Mouse (Mus musculus): ENCODE measurements around the gene Gm49318. TPM values are rescaled to one million over a fixed set of nuclear protein-coding genes. Genes with fewer than 3 reads are reported as not detected.

Gene Gm49318
- polyA plus RNA-seq, 1 experiment from 2014 or later: not detected

- H3K9ac ChIP-seq: no peak overlapping the region
- no peaks in the 10 kb centered on the region for H3K9me3 ChIP-seq (replicated peaks)
- H3K4me1 ChIP-seq (replicated peaks): peaks cover 25% of the 10 kb centered on the region
- ATAC-seq (ENCODE audit: insufficient read depth): no peak
- no peaks in the 10 kb centered on the region for H3K27me3 ChIP-seq
- H3K36me3 ChIP-seq (replicated peaks): peaks cover 50% of the 10 kb centered on the region
- 83% methylated on average over 5 of the region's 5 CpGs for WGBS (ENCODE audit: insufficient replicate concordance)
- no peak overlapping the region for H3K27ac ChIP-seq (replicated peaks)
- H3K4me2 ChIP-seq: no peak overlapping the region
- no peak overlapping the region for H3K4me3 ChIP-seq (replicated peaks)
Measured at GRCm38 (mm10) chr9:22067195-22067594, 3.9 kb downstream of the Gm49318 start.

DNA sequence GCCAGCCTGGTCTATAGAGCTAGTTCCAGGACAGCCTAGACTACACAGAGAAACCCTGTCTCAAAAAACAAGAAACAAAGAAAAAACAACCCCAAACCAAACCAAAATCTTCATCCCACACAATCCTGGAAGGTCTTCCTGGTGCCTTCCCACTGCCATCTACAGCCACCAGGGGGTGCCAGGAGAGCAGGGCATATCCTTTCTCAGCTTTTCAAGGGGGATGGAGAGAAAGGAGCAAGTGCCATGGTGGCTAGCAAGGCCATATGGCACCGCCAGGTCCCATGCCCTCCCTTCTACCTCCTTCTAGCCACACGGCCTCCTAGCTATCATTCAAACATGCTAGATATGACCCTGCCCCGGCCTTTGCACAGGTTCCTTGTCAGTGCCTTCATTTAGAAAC lies 4.6 kb downstream of the Gm49318 start:
- H3K27ac ChIP-seq (replicated peaks): no peak overlapping the region
- H3K4me1 ChIP-seq (replicated peaks): peaks cover 18% of the 10 kb centered on the region
- peaks cover 56% of the 10 kb centered on the region for H3K36me3 ChIP-seq (replicated peaks)
- no peak overlapping the region for H3K4me3 ChIP-seq (replicated peaks)
- no peak overlapping the region for H3K9ac ChIP-seq
- no peaks in the 10 kb centered on the region for H3K27me3 ChIP-seq
- WGBS (ENCODE audit: insufficient replicate concordance): 56% methylated on average over 3 of the region's 3 CpGs
- no peaks in the 10 kb centered on the region for H3K9me3 ChIP-seq (replicated peaks)
- no peak overlapping the region for H3K4me2 ChIP-seq
- ATAC-seq (ENCODE audit: insufficient read depth): no peak

- Histone ChIP-seq H3K4me3 (replicated peaks) (no peak overlapping the region), H3K27ac (replicated peaks) (peak overlapping the region; percentile 8; the same call in 1 of the 2 replicates), H3K27me3 (no peaks in the 10 kb centered on the region), H3K4me1 (replicated peaks) (peaks cover 17% of the 10 kb centered on the region), H3K36me3 (replicated peaks) (peaks cover 63% of the 10 kb centered on the region), H3K4me2 (0 out of 2 replicates have a peak overlapping the region, but pooled peaks have one; percentile 10), H3K9me3 (replicated peaks) (no peaks in the 10 kb centered on the region), H3K9ac (no peak overlapping the region)
- ATAC-seq (ENCODE audit: insufficient read depth): peak; percentile 13; the same call in 1 of the 2 replicates
- 69% methylated on average over 11 of the region's 11 CpGs for WGBS (ENCODE audit: insufficient replicate concordance)
Measured at GRCm38 (mm10) chr9:22065642-22066041, 5.4 kb downstream of the Gm49318 start.

DNA sequence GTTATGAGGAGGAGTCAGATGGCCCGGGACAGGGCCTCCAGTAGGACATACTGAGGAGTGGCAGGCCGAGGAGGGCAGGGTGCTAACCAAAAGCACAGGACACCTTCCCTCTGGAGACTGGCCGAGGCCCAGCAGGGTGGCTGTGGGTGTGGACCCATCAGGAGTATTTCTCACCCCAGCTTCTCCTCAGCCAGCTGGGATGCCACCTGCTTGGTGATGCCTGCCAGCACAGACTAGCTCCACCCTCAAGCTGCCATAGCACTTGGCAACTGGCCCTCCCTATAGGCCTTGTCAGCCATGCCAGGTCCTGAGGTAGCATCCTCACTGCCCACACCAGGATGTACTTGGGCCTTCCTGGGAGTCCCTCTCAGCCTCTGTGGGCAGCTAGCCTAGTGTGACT lies 6.7 kb downstream of the Gm49318 start:
- H3K27me3 ChIP-seq: no peaks in the 10 kb centered on the region
- WGBS (ENCODE audit: insufficient replicate concordance): 81% methylated on average over 3 of the region's 3 CpGs
- no peak for ATAC-seq (ENCODE audit: insufficient read depth)
- peaks cover 4% of the 10 kb centered on the region for H3K4me1 ChIP-seq (replicated peaks)
- H3K36me3 ChIP-seq (replicated peaks): peaks cover 70% of the 10 kb centered on the region
- no peaks in the 10 kb centered on the region for H3K9me3 ChIP-seq (replicated peaks)
- no peak overlapping the region for H3K4me2 ChIP-seq
- no peak overlapping the region for H3K9ac ChIP-seq
- H3K4me3 ChIP-seq (replicated peaks): no peak overlapping the region
- H3K27ac ChIP-seq (replicated peaks): no peak overlapping the region

DNA sequence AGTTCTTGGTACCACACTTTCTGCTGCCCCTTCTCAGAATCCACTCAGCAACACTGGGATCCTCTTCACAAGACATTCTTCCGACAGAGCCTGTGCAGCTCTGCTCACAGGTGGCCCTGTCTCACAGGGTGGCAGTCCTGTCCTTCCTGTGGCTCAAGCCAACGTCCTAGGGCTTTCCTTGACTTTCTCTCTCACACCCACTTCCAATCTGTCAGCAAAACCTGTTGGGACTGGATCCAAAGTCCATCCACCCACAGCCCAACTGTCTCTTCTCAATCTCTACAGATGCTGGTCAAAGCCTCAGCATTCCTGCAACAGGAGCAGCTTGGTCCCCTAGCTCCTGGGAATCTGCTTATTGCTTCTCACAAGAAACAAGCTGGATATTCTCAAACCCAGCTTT lies 9.7 kb downstream of the Gm49318 start:
- Histone ChIP-seq H3K27me3 (no peaks in the 10 kb centered on the region), H3K9ac (no peak overlapping the region), H3K9me3 (replicated peaks) (no peaks in the 10 kb centered on the region), H3K4me1 (replicated peaks) (peaks cover 4% of the 10 kb centered on the region), H3K4me3 (replicated peaks) (no peak overlapping the region), H3K27ac (replicated peaks) (no peak overlapping the region), H3K36me3 (replicated peaks) (peaks cover 77% of the 10 kb centered on the region), H3K4me2 (no peak overlapping the region)
- no peak for ATAC-seq (ENCODE audit: insufficient read depth)
- 65% methylated on average over 2 of the region's 2 CpGs for WGBS (ENCODE audit: insufficient replicate concordance)

- WGBS (ENCODE audit: insufficient replicate concordance): 78% methylated on average over 9 of the region's 9 CpGs
- no peak for ATAC-seq (ENCODE audit: insufficient read depth)
- Histone ChIP-seq H3K9ac (no peak overlapping the region), H3K9me3 (replicated peaks) (no peaks in the 10 kb centered on the region), H3K27me3 (peaks cover 30% of the 10 kb centered on the region), H3K4me1 (replicated peaks) (peaks cover 13% of the 10 kb centered on the region), H3K4me2 (no peak overlapping the region), H3K27ac (replicated peaks) (no peak overlapping the region), H3K4me3 (replicated peaks) (no peak overlapping the region), H3K36me3 (replicated peaks) (peaks cover 50% of the 10 kb centered on the region)
Measured at GRCm38 (mm10) chr9:22058011-22058424, 13.0 kb downstream of the Gm49318 start.

- no peak overlapping the region for H3K9ac ChIP-seq
- no peak overlapping the region for H3K4me3 ChIP-seq (replicated peaks)
- 88% methylated on average over 9 of the region's 9 CpGs for WGBS (ENCODE audit: insufficient replicate concordance)
- H3K36me3 ChIP-seq (replicated peaks): peaks cover 43% of the 10 kb centered on the region
- no peak for ATAC-seq (ENCODE audit: insufficient read depth)
- H3K4me1 ChIP-seq (replicated peaks): peaks cover 15% of the 10 kb centered on the region
- H3K4me2 ChIP-seq: no peak overlapping the region
- H3K27me3 ChIP-seq: peaks cover 39% of the 10 kb centered on the region
- H3K9me3 ChIP-seq (replicated peaks): no peaks in the 10 kb centered on the region
- H3K27ac ChIP-seq (replicated peaks): no peak overlapping the region
Measured at GRCm38 (mm10) chr9:22057031-22057517, 14.0 kb downstream of the Gm49318 start.

DNA sequence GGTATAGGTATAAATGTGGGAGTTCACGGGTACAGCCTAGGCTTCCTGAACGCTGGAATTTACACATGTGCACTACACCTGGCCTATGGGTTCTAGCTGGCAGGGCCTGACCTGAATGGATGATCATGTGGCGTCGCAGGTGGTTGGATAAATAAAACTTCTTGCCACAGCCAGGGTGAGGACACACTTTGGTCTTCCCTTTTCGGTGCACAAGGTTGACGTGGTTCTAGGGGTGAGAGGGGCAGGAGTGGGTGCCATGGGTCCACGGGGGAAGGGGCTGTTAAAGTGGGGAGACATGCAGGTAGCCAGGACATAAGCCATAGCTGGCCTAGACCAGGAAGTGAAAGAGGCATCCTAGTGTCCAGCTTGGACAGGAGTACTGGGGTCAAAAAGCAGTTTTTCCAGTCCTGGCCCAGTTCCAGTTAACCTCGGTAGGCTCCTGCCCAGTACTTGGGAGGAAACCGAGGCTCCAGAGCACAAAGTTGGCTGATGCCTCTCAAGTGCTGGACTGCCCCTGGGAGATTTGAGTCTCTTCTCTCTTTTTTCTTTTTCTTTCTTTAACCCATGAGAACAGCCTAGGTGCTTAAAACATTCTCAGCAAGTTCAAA lies 14.7 kb downstream of the Gm49318 start:
- no peak for ATAC-seq (ENCODE audit: insufficient read depth)
- WGBS (ENCODE audit: insufficient replicate concordance): 62% methylated on average over 9 of the region's 9 CpGs
- no peak overlapping the region for H3K4me3 ChIP-seq (replicated peaks)
- peaks cover 38% of the 10 kb centered on the region for H3K36me3 ChIP-seq (replicated peaks)
- no peak overlapping the region for H3K4me2 ChIP-seq
- no peak overlapping the region for H3K27ac ChIP-seq (replicated peaks)
- no peak overlapping the region for H3K9ac ChIP-seq
- peaks cover 22% of the 10 kb centered on the region for H3K4me1 ChIP-seq (replicated peaks)
- H3K9me3 ChIP-seq (replicated peaks): no peaks in the 10 kb centered on the region
- peaks cover 46% of the 10 kb centered on the region for H3K27me3 ChIP-seq

GRCm38 (mm10) chr9:22055713-22056112 lies 15.3 kb downstream of the Gm49318 start:
- Histone ChIP-seq H3K27me3 (peaks cover 53% of the 10 kb centered on the region), H3K4me3 (replicated peaks) (no peak overlapping the region), H3K4me1 (replicated peaks) (peaks cover 29% of the 10 kb centered on the region), H3K27ac (replicated peaks) (no peak overlapping the region), H3K4me2 (no peak overlapping the region), H3K9me3 (replicated peaks) (0 out of 2 replicates have a peak, but pooled peaks cover under 1% of the 10 kb centered on the region), H3K36me3 (replicated peaks) (peaks cover 32% of the 10 kb centered on the region), H3K9ac (no peak overlapping the region)
- 36% methylated on average over 29 of the region's 29 CpGs for WGBS (ENCODE audit: insufficient replicate concordance)
- no peak for ATAC-seq (ENCODE audit: insufficient read depth)

GRCm38 (mm10) chr9:22054411-22055076 lies 16.5 kb downstream of the Gm49318 start:
- Histone ChIP-seq H3K27me3 (peaks cover 64% of the 10 kb centered on the region), H3K9me3 (replicated peaks) (0 out of 2 replicates have a peak, but pooled peaks cover 3% of the 10 kb centered on the region), H3K9ac (no peak overlapping the region), H3K4me1 (replicated peaks) (peaks cover 41% of the 10 kb centered on the region), H3K27ac (replicated peaks) (no peak overlapping the region), H3K4me3 (replicated peaks) (0 out of 2 replicates have a peak overlapping the region, but pooled peaks have one; percentile 14), H3K36me3 (replicated peaks) (peaks cover 26% of the 10 kb centered on the region), H3K4me2 (peak overlapping the region; percentile 46)
- WGBS (ENCODE audit: insufficient replicate concordance): 1% methylated on average over 32 of the region's 32 CpGs
- ATAC-seq (ENCODE audit: insufficient read depth): peak; percentile 60

GRCm38 (mm10) chr9:22053657-22054056 lies 17.4 kb downstream of the Gm49318 start:
- no peak for ATAC-seq (ENCODE audit: insufficient read depth)
- Histone ChIP-seq H3K27me3 (peaks cover 73% of the 10 kb centered on the region), H3K36me3 (replicated peaks) (peaks cover 19% of the 10 kb centered on the region), H3K4me3 (replicated peaks) (no peak overlapping the region), H3K27ac (replicated peaks) (no peak overlapping the region), H3K9me3 (replicated peaks) (0 out of 2 replicates have a peak, but pooled peaks cover 3% of the 10 kb centered on the region), H3K9ac (no peak overlapping the region), H3K4me1 (replicated peaks) (peaks cover 45% of the 10 kb centered on the region), H3K4me2 (no peak overlapping the region)
- WGBS (ENCODE audit: insufficient replicate concordance): 20% methylated on average over 6 of the region's 7 CpGs

Measured in liver, embryonic 15.5 days (tissue).